In the genomic region with DNA sequence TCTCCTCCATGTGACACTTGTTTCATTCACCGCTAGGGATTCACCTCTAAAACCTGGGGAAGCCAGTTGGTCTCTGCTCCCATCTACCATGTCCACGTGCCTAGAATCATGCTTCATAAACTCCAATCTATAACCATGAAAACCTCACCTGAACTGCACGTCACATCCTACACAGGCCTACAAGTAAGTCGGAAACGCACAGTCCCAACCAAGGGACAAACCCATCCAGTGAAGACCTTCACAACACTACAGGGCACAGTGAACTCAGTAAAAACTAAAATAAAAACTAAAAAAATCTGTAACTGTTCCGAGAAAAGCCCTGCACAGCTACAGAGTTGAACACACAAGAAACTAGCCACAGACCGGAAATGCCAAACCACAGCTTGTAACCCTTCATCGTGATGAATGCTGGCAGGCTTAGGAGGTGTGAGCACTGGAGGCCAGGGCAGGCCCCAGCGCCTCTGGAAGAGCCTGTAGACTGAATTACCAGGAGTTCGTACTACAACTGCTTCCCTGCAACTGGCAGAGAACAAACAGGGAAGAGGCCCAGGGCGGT, we compare ENCODE assay signal across 11 mouse cellular contexts.
DNase-seq lines count a peak whose midpoint lies in the region; ATAC-seq and TF ChIP-seq lines count a peak whose summit lies in the region.
"Had no signal": no experiment of that assay in that cellular context is flagged by ENCODE, and none has a peak within 500 bp of the region (broad histone marks: within the 10 kb centered on the region; RNA-seq: fewer than 3 reads in every experiment).

No protein-coding gene starts in this region.

- no peak for ATAC-seq in kidney, postnatal 0 days (replicated peaks; ENCODE audit: low FRiP score, low read depth)
- no peak for ATAC-seq in kidney, embryonic 16.5 days (ENCODE audit: low FRiP score, low TSS enrichment)
- ATAC-seq: forebrain, embryonic 15.5 days had no signal

- TF ChIP-seq CTCF in kidney, postnatal 0 days (IDR thresholded peaks at IDR 0.05; ENCODE audit: low read depth) = no peak
- no peak for TF ChIP-seq CTCF in bone marrow macrophage, adult 2 months (IDR thresholded peaks at IDR 0.05; ENCODE audit: low read depth, low read length)

- DNase-seq in kidney, postnatal 0 days (ENCODE audit: low spot score) = peak; percentile 27
- DNase-seq in lung, postnatal 4 days = peak; percentile 55 to 58
- DNase-seq in thymus, postnatal 0 days (ENCODE audit: low spot score) = peak; percentile 94
- no peak for DNase-seq in left cerebral cortex, postnatal 36 days (ENCODE audit: low spot score in 2 of 2)
- DNase-seq in retina, embryonic 14.5 days (ENCODE audit: low spot score) = no peak
- no peak for DNase-seq in left cerebral cortex, adult 18-20 months (ENCODE audit: low spot score in 2 of 2)
- DNase-seq: liver, embryonic 13.5 days had no signal

- no peak overlapping the region for H3K4me2 ChIP-seq in kidney, postnatal 0 days (ENCODE audit: low read length)
- H3K4me2 ChIP-seq in kidney, embryonic 16.5 days (replicated peaks; ENCODE audit: low read depth, low read length) = no peak overlapping the region
- H3K4me2 ChIP-seq: forebrain, embryonic 15.5 days; hindbrain, embryonic 15.5 days; liver, embryonic 13.5 days had no signal

- no peak for TF ChIP-seq POLR2A in bone marrow macrophage, adult 2 months (IDR thresholded peaks at IDR 0.05; ENCODE audit: borderline replicate concordance, low read depth, low read length)

- H3K9ac ChIP-seq in kidney, postnatal 0 days (ENCODE audit: low read depth, low read length) = no peak overlapping the region
- no peak overlapping the region for H3K9ac ChIP-seq in kidney, embryonic 16.5 days (replicated peaks; ENCODE audit: low read length)
- H3K9ac ChIP-seq: forebrain, embryonic 15.5 days; hindbrain, embryonic 15.5 days; liver, embryonic 13.5 days had no signal

- H3K27ac ChIP-seq in kidney, postnatal 0 days = no peak overlapping the region
- H3K27ac ChIP-seq in kidney, embryonic 16.5 days (ENCODE audit: low read length) = no peak overlapping the region
- peak overlapping the region; percentile 40 for H3K27ac ChIP-seq in bone marrow macrophage, adult 2 months (ENCODE audit: insufficient read depth, low read depth, low read length)
- H3K27ac ChIP-seq: forebrain, embryonic 15.5 days; hindbrain, embryonic 15.5 days; liver, embryonic 13.5 days had no signal

- H3K27me3 ChIP-seq in kidney, postnatal 0 days (ENCODE audit: insufficient read depth, low read length) = no peaks in the 10 kb centered on the region
- H3K27me3 ChIP-seq in kidney, embryonic 16.5 days (ENCODE audit: insufficient read depth, low read length) = no peaks in the 10 kb centered on the region
- H3K27me3 ChIP-seq: forebrain, embryonic 15.5 days; hindbrain, embryonic 15.5 days; liver, embryonic 13.5 days had no signal

- 68% methylated on average over 11 of the region's 11 CpGs for WGBS in kidney, postnatal 0 days
- WGBS in kidney, embryonic 16.5 days = 73% methylated on average over 11 of the region's 11 CpGs

- no peaks in the 10 kb centered on the region for H3K9me3 ChIP-seq in kidney, postnatal 0 days (replicated peaks; ENCODE audit: low read length)
- H3K9me3 ChIP-seq in kidney, embryonic 16.5 days (ENCODE audit: low read length) = no peaks in the 10 kb centered on the region
- H3K9me3 ChIP-seq: forebrain, embryonic 15.5 days; hindbrain, embryonic 15.5 days; liver, embryonic 13.5 days had no signal

- H3K36me3 ChIP-seq in kidney, postnatal 0 days (ENCODE audit: insufficient read depth, low read length) = no peaks in the 10 kb centered on the region
- H3K36me3 ChIP-seq in kidney, embryonic 16.5 days (ENCODE audit: insufficient read depth, low read length) = no peaks in the 10 kb centered on the region
- H3K36me3 ChIP-seq: forebrain, embryonic 15.5 days; hindbrain, embryonic 15.5 days; liver, embryonic 13.5 days had no signal

- no peaks in the 10 kb centered on the region for H3K4me1 ChIP-seq in kidney, postnatal 0 days (replicated peaks; ENCODE audit: insufficient read depth, low read length)
- H3K4me1 ChIP-seq in kidney, embryonic 16.5 days (ENCODE audit: insufficient read depth, low read length) = peaks cover 16% of the 10 kb centered on the region; the same call in 1 of the 2 replicates
- peaks cover 74% of the 10 kb centered on the region for H3K4me1 ChIP-seq in bone marrow macrophage, adult 2 months (ENCODE audit: control insufficient read depth, insufficient read depth, low read length)

- H3K4me3 ChIP-seq in kidney, postnatal 0 days (replicated peaks; ENCODE audit: low read depth, low read length) = no peak overlapping the region
- no peak overlapping the region for H3K4me3 ChIP-seq in kidney, embryonic 16.5 days (ENCODE audit: low read length)
- no peak overlapping the region for H3K4me3 ChIP-seq in bone marrow macrophage, adult 2 months (ENCODE audit: insufficient read depth, low read length)
- H3K4me3 ChIP-seq: forebrain, embryonic 15.5 days; hindbrain, embryonic 15.5 days; liver, embryonic 13.5 days had no signal

- intact Hi-C loops in left cerebral cortex, postnatal 36 days (cut with DNase I) = no loop called here

Comparison
In these comparisons a context has a peak if more than half of its experiments do, and no peak if none do; other contexts are left out.
1. DNase-seq: peak in kidney, postnatal 0 days (single experiment), lung, postnatal 4 days (2 of 2) and thymus, postnatal 0 days (single experiment); none in left cerebral cortex, postnatal 36 days (0 of 2), retina, embryonic 14.5 days (single experiment) and left cerebral cortex, adult 18-20 months (0 of 2).